Mouse (Mus musculus) gastrocnemius, adult 2 months (tissue): ENCODE measurements at regions not wholly inside any gene's neighbourhood (a gene's known extent, or its start where the extent isn't known, plus 50 kb on each side); places are given as distances from the start of the nearest gene placed in this dataset.
"Not testable (repeated sequence)": the region's sequence is repeated elsewhere in the genome, so short reads cannot be mapped to it uniquely, and the experiment has no call there.

ENCODE experiments used
- DNase-seq: peaks from one replicate; pipeline ENCODE4 v3.0.0; 2022
- H3K27ac ChIP-seq: fragments of 200-600 bp; 2 replicates; pipeline ENCODE4 v1.8.1; 2022; ENCODE audit warnings: mild to moderate bottlenecking
- H3K4me3 ChIP-seq: fragments of 200-600 bp; 2 replicates; pipeline ENCODE4 v1.8.1; 2022; ENCODE audit warnings: mild to moderate bottlenecking, moderate library complexity
- CTCF ChIP-seq: fragments of 200-600 bp; IDR thresholded peaks from 2 replicates; pipeline ENCODE4 v1.8.1; 2022; ENCODE audit warnings: antibody characterized with exemption, mild to moderate bottlenecking, moderate library complexity
- intact Hi-C: fragments of 180-260 bp; cut with DNase I; formaldehyde crosslinking; loops from one replicate; pipeline ENCODE4 v1.15.1; 2025

DNA sequence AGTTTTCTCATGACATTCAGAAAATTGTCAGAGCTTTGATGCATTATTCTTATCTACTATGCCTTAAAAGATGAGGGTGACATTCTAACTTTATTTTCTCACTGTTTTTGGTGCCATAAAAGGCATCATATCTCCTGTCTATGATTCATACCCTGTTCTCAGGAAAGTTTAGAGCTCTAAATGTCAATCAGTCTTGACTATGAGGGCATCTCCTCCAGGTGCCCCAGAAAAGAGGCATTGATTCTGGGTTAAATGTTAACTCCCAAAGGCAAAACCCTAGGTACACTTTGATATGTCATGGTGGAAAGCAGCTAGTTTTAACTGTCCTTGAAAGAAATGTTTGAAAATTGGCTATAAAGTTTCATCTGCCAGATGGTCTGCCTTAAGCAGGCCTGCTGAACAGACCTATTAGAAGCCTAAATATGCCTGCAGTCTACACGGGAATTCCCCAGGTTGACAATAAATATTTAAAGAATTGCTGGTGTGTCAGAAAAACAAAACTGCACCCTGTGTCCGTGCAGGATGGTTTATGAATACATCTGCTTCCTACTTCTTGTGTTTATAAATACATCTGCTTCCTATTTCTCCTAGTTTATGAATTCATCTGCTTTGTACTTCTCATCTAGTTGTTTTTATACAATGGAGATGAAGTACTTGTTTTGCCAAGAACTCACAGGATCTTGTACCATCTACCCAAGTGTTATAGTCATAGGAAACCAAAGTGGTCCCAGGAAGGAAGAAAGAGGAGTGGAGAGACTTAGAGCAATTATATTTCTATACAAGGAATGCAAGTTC lies 172.3 kb downstream of the Snca start:
- TF ChIP-seq CTCF = no peak
- DNase-seq = no peak
- Histone ChIP-seq H3K27ac (no peak overlapping the region), H3K4me3 (no peak overlapping the region)
- intact Hi-C loops = no loop called here

DNA sequence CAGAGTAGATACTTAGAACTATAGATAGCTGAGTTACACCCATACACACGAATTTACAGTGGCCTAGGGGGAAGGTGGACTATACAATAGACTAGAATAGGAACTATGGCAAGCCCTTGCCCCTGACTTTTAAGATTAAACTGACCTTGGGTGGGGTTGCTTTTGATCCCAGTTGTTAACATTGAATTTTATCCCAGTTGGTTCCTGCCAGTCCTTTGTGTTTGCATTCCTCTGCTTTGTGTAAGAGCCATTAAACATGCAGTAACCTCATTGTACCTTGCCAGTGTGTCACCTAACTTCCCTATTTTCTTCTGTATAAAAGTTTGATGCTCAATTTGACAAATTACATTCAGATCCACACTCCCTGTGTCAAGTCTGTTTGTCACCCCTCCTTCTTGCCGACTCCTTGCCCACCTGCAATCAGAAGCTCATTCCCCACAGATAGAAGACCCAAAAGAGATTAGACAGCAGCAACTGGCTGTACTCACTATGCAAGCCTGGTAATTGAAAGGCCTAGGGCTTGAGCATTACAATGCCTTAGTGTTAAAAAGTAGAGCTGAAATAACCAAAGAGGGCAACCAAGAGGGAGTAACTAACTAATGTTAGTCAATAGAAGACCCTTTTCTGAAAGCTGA lies 182.6 kb downstream of the Snca start:
- DNase-seq, H3K27ac ChIP-seq, intact Hi-C loops, H3K4me3 ChIP-seq: not testable (repeated sequence)

DNA sequence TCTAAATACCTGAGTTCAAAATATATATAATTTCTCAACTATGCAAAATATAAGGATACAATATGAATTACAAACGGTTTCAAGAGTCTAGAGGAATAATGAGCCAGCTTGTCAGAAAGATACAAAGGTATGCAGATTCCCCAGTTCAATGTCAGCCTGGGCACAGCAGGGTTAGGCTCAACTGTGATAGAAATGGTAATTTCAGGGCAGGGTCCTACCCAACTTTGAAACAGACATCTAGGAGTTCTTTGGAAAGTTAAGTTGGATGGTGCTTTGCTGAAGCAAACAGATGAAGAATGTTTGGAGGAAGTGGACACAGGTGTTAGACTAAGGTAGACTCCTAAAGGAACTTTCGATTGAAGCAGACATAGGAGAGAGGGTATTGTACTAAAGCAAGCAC lies 187.4 kb downstream of the Snca start:
- DNase-seq = no peak
- intact Hi-C loops = no loop called here
- Histone ChIP-seq H3K27ac (no peak overlapping the region), H3K4me3 (no peak overlapping the region)
- TF ChIP-seq CTCF = no peak

DNA sequence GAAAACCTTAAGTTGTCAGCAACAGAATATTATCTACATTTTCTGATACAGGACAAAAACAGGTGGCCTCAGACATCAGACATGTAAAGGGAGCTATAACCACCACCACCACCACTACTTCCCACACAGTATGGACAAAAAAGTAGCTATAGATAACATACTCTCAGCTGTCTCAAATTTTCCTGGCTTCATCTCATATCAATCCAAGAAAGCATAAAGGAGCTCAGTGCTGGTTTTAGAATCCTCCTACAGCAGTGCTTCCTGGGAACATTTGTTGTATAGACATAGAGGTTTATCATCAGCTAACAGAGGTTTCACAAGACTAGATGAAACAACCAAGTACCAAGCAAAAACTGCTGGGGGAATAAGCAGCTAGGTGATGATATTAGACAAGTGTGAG lies 213.3 kb downstream of the Snca start:
- intact Hi-C loops = no loop called here
- DNase-seq = no peak
- H3K27ac ChIP-seq = no peak overlapping the region

DNA sequence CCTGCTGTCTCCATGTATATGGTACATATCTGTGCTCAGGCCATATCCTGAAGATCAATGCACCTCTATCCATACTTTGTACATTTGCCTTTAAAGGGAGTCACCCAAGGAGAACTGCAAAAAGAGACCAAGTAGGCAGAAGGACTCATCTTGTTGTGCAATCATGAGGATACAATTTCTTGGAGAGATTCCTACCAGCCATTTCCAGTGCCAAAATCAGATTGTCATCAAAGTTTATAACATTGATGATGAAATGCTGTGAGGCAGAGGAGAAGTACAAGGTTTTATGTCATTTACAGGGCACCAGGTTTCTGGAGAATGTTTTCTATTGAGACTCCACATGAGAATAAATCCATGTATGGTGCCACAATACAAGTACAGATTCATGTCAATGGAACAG lies 229.5 kb downstream of the Snca start:
- intact Hi-C loops = no loop called here
- no peak overlapping the region for H3K27ac ChIP-seq
- no peak overlapping the region for H3K4me3 ChIP-seq
- no peak for DNase-seq
- TF ChIP-seq CTCF = no peak

More for the DNA sequence above, 213.3 kb downstream of the Snca start:
- no peak overlapping the region for H3K4me3 ChIP-seq
- no peak for TF ChIP-seq CTCF

DNA sequence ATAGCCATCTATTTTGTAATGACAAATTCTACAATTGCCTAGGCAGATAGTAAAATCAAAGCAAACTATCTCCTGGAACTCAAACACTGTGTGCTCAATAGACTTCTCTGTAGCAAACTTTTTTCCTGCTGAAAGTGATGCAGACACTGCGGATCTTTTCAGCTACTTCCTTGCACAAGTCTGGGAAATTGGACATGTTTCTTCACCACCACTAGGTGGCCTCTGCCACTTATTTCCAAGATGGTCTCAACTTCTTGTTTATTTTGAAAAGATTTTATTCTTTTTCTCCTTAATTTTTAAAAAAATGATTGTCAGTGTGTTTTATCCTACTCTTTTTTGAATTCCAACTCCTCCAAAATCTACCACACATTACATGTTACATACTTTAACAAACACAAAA lies 265.4 kb downstream of the Snca start:
- H3K4me3 ChIP-seq = no peak overlapping the region
- DNase-seq = no peak
- no peak overlapping the region for H3K27ac ChIP-seq
- peak; percentile 26; the same call in 1 of the 2 replicates for TF ChIP-seq CTCF
- intact Hi-C loops = no loop called here

DNA sequence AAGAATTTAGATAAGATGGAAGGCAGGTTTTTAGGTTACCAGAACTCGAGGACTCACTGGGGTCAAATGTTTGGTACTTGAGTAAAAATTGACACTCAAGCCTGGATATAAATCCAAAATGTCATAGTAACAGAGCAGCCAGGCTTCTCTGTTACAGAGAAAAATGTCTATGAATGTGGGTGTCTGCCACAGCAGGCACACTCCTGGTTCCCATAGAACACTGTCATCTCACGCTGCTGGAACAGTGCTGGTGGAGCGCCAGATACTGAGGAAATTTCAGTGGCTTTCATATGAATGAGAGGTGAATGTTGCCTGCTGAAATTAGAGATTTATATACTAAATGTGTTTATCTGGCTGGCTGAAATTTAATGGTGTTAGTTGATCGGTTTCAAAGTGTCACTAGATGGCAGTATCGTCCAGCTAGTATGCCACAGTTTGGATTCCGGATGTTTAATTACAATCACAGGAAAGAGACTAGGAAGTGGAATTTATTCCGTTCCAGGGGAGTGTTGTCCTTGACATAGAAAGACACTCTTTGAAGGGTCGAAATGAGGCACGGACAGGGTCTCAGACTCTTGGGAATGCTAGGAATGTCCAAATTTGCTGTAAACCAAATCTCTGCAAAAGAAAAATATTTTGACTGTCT lies 273.9 kb downstream of the Snca start:
- no peak for DNase-seq
- intact Hi-C loops = no loop called here
- no peak overlapping the region for H3K4me3 ChIP-seq

More for the DNA sequence above, 273.9 kb downstream of the Snca start:
- peak; percentile 43 for TF ChIP-seq CTCF
- H3K27ac ChIP-seq = no peak overlapping the region
